Mouse (Mus musculus) ES-E14 (cell line): ENCODE data around the gene Utp15. TPM values are rescaled to one million over a fixed set of nuclear protein-coding genes. Genes with fewer than 3 reads are reported as not detected.

Experiments used
- DNase-seq: peaks from one replicate; pipeline ENCODE4 v3.0.0-alpha.2; 2013; ENCODE audit warnings: low read depth, low spot score
- H3K27ac ChIP-seq: 2 replicates; pipeline ENCODE4 v1.5.1; 2012; ENCODE audit warnings: low read depth, mild to moderate bottlenecking, low read length, moderate library complexity, mixed read lengths; ENCODE audit not compliant: poor library complexity, insufficient read depth, severe bottlenecking
- H3K36me3 ChIP-seq: 2 replicates; pipeline ENCODE4 v1.6.1; 2012; ENCODE audit warnings: mild to moderate bottlenecking, low read length, moderate library complexity, mixed read lengths; ENCODE audit not compliant: control insufficient read depth, poor library complexity, insufficient read depth, severe bottlenecking
- H3K4me1 ChIP-seq, 2 experiments: fragments of 150-350 bp in 1 of 2; sonication (generic) in 1 of 2; 2 replicates each; pipeline ENCODE4 v1.6.1; 2012; ENCODE audit warnings: low read length in 2 of 2, mild to moderate bottlenecking in 1 of 2, mixed read lengths in 1 of 2; ENCODE audit not compliant: control insufficient read depth in 2 of 2, insufficient read depth in 2 of 2, poor library complexity in 1 of 2
- H3K4me3 ChIP-seq, 2 experiments: fragments of 150-350 bp in 1 of 2; sonication (generic) in 1 of 2; 2 replicates each; pipeline ENCODE4 v1.5.1; 2012; ENCODE audit warnings: low read length in 2 of 2, low read depth in 1 of 2, mild to moderate bottlenecking in 1 of 2, mixed read lengths in 1 of 2; ENCODE audit not compliant: insufficient read depth in 1 of 2, poor library complexity in 1 of 2, severe bottlenecking in 1 of 2
- H3K9ac ChIP-seq: 2 replicates; pipeline ENCODE4 v1.6.1; 2012; ENCODE audit warnings: low read depth, mild to moderate bottlenecking, low read length, mixed read lengths; ENCODE audit not compliant: poor library complexity, insufficient read depth, severe bottlenecking
- H3K9me3 ChIP-seq: fragments of 150-350 bp; sonication (generic); 2 replicates; pipeline ENCODE4 v1.6.1; 2012; ENCODE audit warnings: low read depth, mild to moderate bottlenecking, low read length; ENCODE audit not compliant: control insufficient read depth, insufficient read depth
- CHD2 ChIP-seq: IDR thresholded peaks from 2 replicates; pipeline ENCODE4 v1.6.1; 2014; ENCODE audit warnings: mild to moderate bottlenecking, low read depth, low read length, inconsistent platforms
- HCFC1 ChIP-seq: IDR thresholded peaks from 2 replicates; pipeline ENCODE4 v1.6.1; 2012; ENCODE audit warnings: low read length, inconsistent platforms, borderline replicate concordance; ENCODE audit not compliant: insufficient read depth
- MAFK ChIP-seq: IDR thresholded peaks from 2 replicates; pipeline ENCODE4 v1.6.1; 2014; ENCODE audit warnings: mild to moderate bottlenecking, low read depth, low read length, inconsistent platforms; ENCODE audit not compliant: insufficient read depth
- ZC3H11A ChIP-seq: IDR thresholded peaks from 2 replicates; pipeline ENCODE4 v1.6.1; 2012; ENCODE audit warnings: low read depth, mild to moderate bottlenecking, inconsistent platforms, low read length, borderline replicate concordance
- ZNF384 ChIP-seq: IDR thresholded peaks from 2 replicates; pipeline ENCODE4 v1.6.1; 2012; ENCODE audit warnings: low read depth, low read length, inconsistent platforms
- in situ Hi-C, 2 experiments: fragments of 600-800 bp; cut with MboI; formaldehyde crosslinking; loops; one replicate each; pipeline ENCODE4 v1.15.1; 2025; ENCODE audit warnings: low sequenced_read_pairs in 2 of 2, inconsistent platforms in 1 of 2; ENCODE audit not compliant: unreplicated experiment in 2 of 2
- total RNA-seq: library from RNA; depleted of rRNA; stranded (reverse); fragments of 300-350 nt; gene quantifications from 2 replicates; pipeline ENCODE4 v1.2.3, GENCODE M21; 2012

Gene Utp15
- total RNA-seq, 1 experiment, result 38.9 TPM

DNA sequence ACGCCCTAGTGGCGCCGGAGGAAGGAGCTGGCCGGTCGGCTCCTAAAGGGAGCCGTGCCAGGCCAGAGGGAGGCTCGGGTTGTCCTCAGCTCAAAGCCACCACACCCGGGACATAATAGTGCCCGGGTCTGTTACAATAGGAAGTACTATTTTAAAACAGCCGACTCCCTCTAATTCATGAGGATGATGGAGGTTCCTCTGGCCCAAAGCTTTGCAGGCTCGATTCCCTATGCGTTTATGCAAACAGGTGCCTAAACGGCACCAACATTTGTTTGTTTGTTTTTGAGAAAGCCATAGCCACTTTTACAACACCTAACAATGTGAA lies 56.3 kb downstream of the Utp15 start:
- in situ Hi-C loops, result no loop called here
- H3K27ac ChIP-seq, result no peak overlapping the region

DNA sequence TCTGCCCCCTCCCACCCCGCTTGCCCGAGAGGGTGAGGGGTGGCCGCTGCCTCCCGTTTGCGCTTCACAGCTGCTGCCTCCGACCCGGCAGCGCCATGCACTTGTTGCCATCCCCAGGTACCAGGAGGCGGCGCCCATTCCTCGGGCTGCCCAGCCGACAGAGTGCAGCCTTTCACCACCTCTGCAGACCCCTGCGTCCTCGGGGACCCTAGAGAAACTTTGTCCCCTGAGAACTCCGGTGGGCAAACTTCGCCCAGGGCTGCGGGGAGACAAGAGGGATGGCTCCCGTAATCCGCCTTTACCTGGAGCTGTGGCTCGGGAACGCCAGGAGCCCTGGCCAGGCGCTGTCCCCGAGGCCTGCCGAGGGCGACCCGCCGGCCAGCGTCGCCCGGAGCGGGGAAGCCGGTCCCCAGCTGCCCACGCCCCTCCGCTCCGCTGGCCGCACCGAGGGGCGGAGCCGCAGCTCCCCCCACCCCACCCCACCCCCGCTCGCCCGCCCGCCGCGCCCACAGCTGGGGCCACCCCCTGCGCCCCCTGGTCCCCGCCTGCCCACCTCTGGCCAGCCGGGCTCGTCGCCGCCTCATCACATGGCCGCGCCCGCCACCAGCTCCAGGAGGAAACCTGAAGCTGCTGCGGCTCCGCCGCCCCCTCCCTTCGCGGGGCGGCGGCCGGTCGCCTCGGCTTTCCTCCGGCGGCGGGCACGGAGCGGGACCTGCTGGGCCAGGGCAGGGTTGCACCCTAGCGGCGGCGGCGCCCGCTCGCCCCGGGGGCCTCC lies 56.9 kb downstream of the Utp15 start, which contains the start of gene Arhgef28:
Arhgef28 (minus strand) TSS at position 669 of the 775 bp plus-strand sequence.
- no peak for DNase-seq
- Histone ChIP-seq H3K4me3 (peak within 1 kb of the TSS; percentile 67 to 74), H3K4me1 (peaks cover 0 to 14% of the 10 kb centered on the region in 2 experiments; a peak in 3 of 4 replicates), H3K9me3 (no peaks in the 10 kb centered on the region), H3K36me3 (no peaks in the 10 kb centered on the region), H3K9ac (peak within 1 kb of the TSS; percentile 59), H3K27ac (no peak within 1 kb of the TSS)
- in situ Hi-C loops, result no loop called here
- no peak for TF ChIP-seq CHD2
- TF ChIP-seq ZC3H11A, result no peak
- no peak for TF ChIP-seq MAFK
- TF ChIP-seq HCFC1, result no peak
- TF ChIP-seq ZNF384, result no peak

More for the DNA sequence above, 56.3 kb downstream of the Utp15 start:
- peak overlapping the region; percentile 59 for H3K9ac ChIP-seq
- peak overlapping the region; percentile 67 to 74 for H3K4me3 ChIP-seq
- no peaks in the 10 kb centered on the region for H3K36me3 ChIP-seq
- H3K4me1 ChIP-seq, result peaks cover 0 to 10% of the 10 kb centered on the region in 2 experiments; a peak in 3 of 4 replicates
- TF ChIP-seq ZNF384, result no peak
- no peak for TF ChIP-seq HCFC1
- TF ChIP-seq ZC3H11A, result no peak
- TF ChIP-seq MAFK, result no peak
- no peak for TF ChIP-seq CHD2
- no peak for DNase-seq
- no peaks in the 10 kb centered on the region for H3K9me3 ChIP-seq

DNA sequence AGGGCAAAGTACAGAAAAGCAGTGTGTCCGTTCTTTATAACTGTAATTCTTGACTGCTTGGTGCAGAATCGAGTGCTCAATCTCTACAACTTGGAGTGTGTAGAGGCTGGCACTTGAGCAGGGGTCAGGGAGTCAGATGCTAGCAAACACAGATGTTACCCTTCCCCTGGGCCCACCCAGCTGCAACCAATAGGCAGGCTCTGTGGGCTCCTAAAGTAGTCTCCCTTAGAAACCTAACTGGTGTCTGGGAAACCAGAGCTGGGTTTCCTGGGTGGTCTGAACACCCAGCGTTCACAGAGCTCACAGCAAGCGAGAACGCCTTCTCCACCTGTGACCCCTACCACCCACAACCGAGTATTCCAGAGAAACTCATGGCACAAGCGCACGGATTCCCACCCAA lies 57.7 kb downstream of the Utp15 start:
- no peak for TF ChIP-seq MAFK
- no peak for TF ChIP-seq ZC3H11A
- no peak for TF ChIP-seq ZNF384
- TF ChIP-seq HCFC1, result no peak
- no peak for TF ChIP-seq CHD2
- peaks cover 0 to 17% of the 10 kb centered on the region in 2 experiments; a peak in 3 of 4 replicates for H3K4me1 ChIP-seq
- H3K9me3 ChIP-seq, result no peaks in the 10 kb centered on the region
- DNase-seq, result no peak
- no peak overlapping the region for H3K4me3 ChIP-seq
- no peaks in the 10 kb centered on the region for H3K36me3 ChIP-seq
- H3K9ac ChIP-seq, result no peak overlapping the region
- no peak overlapping the region for H3K27ac ChIP-seq
- in situ Hi-C loops, result no loop called here

DNA sequence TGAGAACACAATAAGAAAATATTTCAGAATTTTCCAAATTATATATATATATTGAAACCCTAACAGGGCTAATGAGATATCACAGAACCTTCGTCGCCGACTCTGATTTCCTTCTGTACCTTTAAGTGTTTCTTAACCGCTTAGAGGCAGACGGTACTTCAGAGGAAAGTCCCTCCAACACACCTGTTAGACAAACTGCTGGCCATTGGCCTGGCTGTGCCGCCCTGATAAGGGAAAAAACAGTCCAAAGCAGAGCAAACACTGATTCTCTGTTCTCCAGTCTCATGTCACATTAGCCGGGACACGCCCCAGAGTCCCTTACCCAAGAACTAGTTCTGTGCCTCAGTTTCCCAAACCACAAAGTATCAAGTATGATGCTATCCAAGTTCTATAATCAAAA lies 58.5 kb downstream of the Utp15 start:
- H3K9ac ChIP-seq, result no peak overlapping the region
- H3K27ac ChIP-seq, result no peak overlapping the region
- peaks cover 0 to 17% of the 10 kb centered on the region in 2 experiments; a peak in 3 of 4 replicates for H3K4me1 ChIP-seq
- no peaks in the 10 kb centered on the region for H3K9me3 ChIP-seq
- in situ Hi-C loops, result no loop called here
- no peaks in the 10 kb centered on the region for H3K36me3 ChIP-seq
- DNase-seq, result no peak
- H3K4me3 ChIP-seq, result no peak overlapping the region
- TF ChIP-seq CHD2 (no peak), MAFK (no peak), ZNF384 (no peak), HCFC1 (no peak), ZC3H11A (no peak)
